Mouse (Mus musculus): ENCODE results near the gene Ptprg. TPM values are rescaled to one million over a fixed set of nuclear protein-coding genes. Genes with fewer than 3 reads are reported as not detected.

The Ptprg gene
- polyA plus RNA-seq, 1 experiment, result 16.6 TPM

GRCm38 (mm10) chr14:11594336-11594735, 41.0 kb downstream of the Ptprg start:
- no peak for TF ChIP-seq MYOG (IDR thresholded peaks at IDR 0.05; ENCODE audit: control insufficient read depth, extremely low read depth, insufficient read length)
- no peak for TF ChIP-seq CTCF (IDR thresholded peaks at IDR 0.05; ENCODE audit: control insufficient read depth, insufficient read depth, insufficient read length)
- TF ChIP-seq FOSL1 (IDR thresholded peaks at IDR 0.05; ENCODE audit: insufficient read depth, low read length, poor library complexity, severe bottlenecking), result no peak
- TF ChIP-seq MAX (IDR thresholded peaks at IDR 0.05), result no peak
- no peak for TF ChIP-seq MYOD1 (IDR thresholded peaks at IDR 0.05; ENCODE audit: control insufficient read depth, insufficient read length, low read depth)
- TF ChIP-seq USF1 (IDR thresholded peaks at IDR 0.05; ENCODE audit: low read depth), result no peak
- TF ChIP-seq CEBPB (IDR thresholded peaks at IDR 0.05; ENCODE audit: low read depth), result no peak
- H3ac ChIP-seq (ENCODE audit: control insufficient read depth, insufficient read length, low read depth), result no peak overlapping the region
- peaks cover 6% of the 10 kb centered on the region for H3K79me3 ChIP-seq (ENCODE audit: low read depth)
- H3K27me3 ChIP-seq (ENCODE audit: control insufficient read depth, insufficient read depth, insufficient read length), result no peaks in the 10 kb centered on the region
- no peak overlapping the region for H3K4me3 ChIP-seq (ENCODE audit: insufficient read depth, poor library complexity, severe bottlenecking)
- H3K36me3 ChIP-seq (ENCODE audit: control insufficient read depth, insufficient read depth), result no peaks in the 10 kb centered on the region
- peaks cover 26% of the 10 kb centered on the region for H3K79me2 ChIP-seq (ENCODE audit: control insufficient read depth, insufficient read depth)

GRCm38 (mm10) chr14:11604133-11604865, 51.0 kb downstream of the Ptprg start:
- H3K79me2 ChIP-seq (ENCODE audit: control insufficient read depth, insufficient read depth), result peaks cover 12% of the 10 kb centered on the region
- H3K27me3 ChIP-seq (ENCODE audit: control insufficient read depth, insufficient read depth, insufficient read length), result no peaks in the 10 kb centered on the region
- TF ChIP-seq MYOG (IDR thresholded peaks at IDR 0.05; ENCODE audit: control insufficient read depth, extremely low read depth, insufficient read length) (no peak), CEBPB (IDR thresholded peaks at IDR 0.05; ENCODE audit: low read depth) (no peak), FOSL1 (IDR thresholded peaks at IDR 0.05; ENCODE audit: insufficient read depth, low read length, poor library complexity, severe bottlenecking) (no peak), MYOD1 (IDR thresholded peaks at IDR 0.05; ENCODE audit: control insufficient read depth, insufficient read length, low read depth) (no peak), MAX (IDR thresholded peaks at IDR 0.05) (no peak), CTCF (IDR thresholded peaks at IDR 0.05; ENCODE audit: control insufficient read depth, insufficient read depth, insufficient read length) (no peak), USF1 (IDR thresholded peaks at IDR 0.05; ENCODE audit: low read depth) (no peak)
- no peaks in the 10 kb centered on the region for H3K79me3 ChIP-seq (ENCODE audit: low read depth)
- no peak overlapping the region for H3K4me3 ChIP-seq (ENCODE audit: insufficient read depth, poor library complexity, severe bottlenecking)
- no peak overlapping the region for H3ac ChIP-seq (ENCODE audit: control insufficient read depth, insufficient read length, low read depth)
- no peaks in the 10 kb centered on the region for H3K36me3 ChIP-seq (ENCODE audit: control insufficient read depth, insufficient read depth)

- no peak overlapping the region for H3K4me3 ChIP-seq (ENCODE audit: insufficient read depth, poor library complexity, severe bottlenecking)
- H3K27me3 ChIP-seq (ENCODE audit: control insufficient read depth, insufficient read depth, insufficient read length), result no peaks in the 10 kb centered on the region
- H3ac ChIP-seq (ENCODE audit: control insufficient read depth, insufficient read length, low read depth), result no peak overlapping the region
- peaks cover 4% of the 10 kb centered on the region for H3K79me3 ChIP-seq (ENCODE audit: low read depth)
- H3K36me3 ChIP-seq (ENCODE audit: control insufficient read depth, insufficient read depth), result no peaks in the 10 kb centered on the region
- TF ChIP-seq CEBPB (IDR thresholded peaks at IDR 0.05; ENCODE audit: low read depth) (no peak), CTCF (IDR thresholded peaks at IDR 0.05; ENCODE audit: control insufficient read depth, insufficient read depth, insufficient read length) (no peak), FOSL1 (IDR thresholded peaks at IDR 0.05; ENCODE audit: insufficient read depth, low read length, poor library complexity, severe bottlenecking) (no peak), USF1 (IDR thresholded peaks at IDR 0.05; ENCODE audit: low read depth) (no peak), MYOD1 (IDR thresholded peaks at IDR 0.05; ENCODE audit: control insufficient read depth, insufficient read length, low read depth) (no peak), MYOG (IDR thresholded peaks at IDR 0.05; ENCODE audit: control insufficient read depth, extremely low read depth, insufficient read length) (no peak), MAX (IDR thresholded peaks at IDR 0.05) (no peak)
- H3K79me2 ChIP-seq (ENCODE audit: control insufficient read depth, insufficient read depth), result peaks cover 26% of the 10 kb centered on the region
These were observed 55.0 kb downstream of the Ptprg start for GRCm38 (mm10) chr14:11608366-11608765.

- Histone ChIP-seq H3K27me3 (ENCODE audit: control insufficient read depth, insufficient read depth, insufficient read length) (no peaks in the 10 kb centered on the region), H3K79me2 (ENCODE audit: control insufficient read depth, insufficient read depth) (peaks cover 37% of the 10 kb centered on the region), H3K36me3 (ENCODE audit: control insufficient read depth, insufficient read depth) (no peaks in the 10 kb centered on the region), H3K4me3 (ENCODE audit: insufficient read depth, poor library complexity, severe bottlenecking) (no peak overlapping the region), H3ac (ENCODE audit: control insufficient read depth, insufficient read length, low read depth) (no peak overlapping the region), H3K79me3 (ENCODE audit: low read depth) (peaks cover 4% of the 10 kb centered on the region)
- TF ChIP-seq MAX (IDR thresholded peaks at IDR 0.05) (no peak), FOSL1 (IDR thresholded peaks at IDR 0.05; ENCODE audit: insufficient read depth, low read length, poor library complexity, severe bottlenecking) (no peak), USF1 (IDR thresholded peaks at IDR 0.05; ENCODE audit: low read depth) (no peak), CTCF (IDR thresholded peaks at IDR 0.05; ENCODE audit: control insufficient read depth, insufficient read depth, insufficient read length) (no peak), MYOG (IDR thresholded peaks at IDR 0.05; ENCODE audit: control insufficient read depth, extremely low read depth, insufficient read length) (no peak), MYOD1 (IDR thresholded peaks at IDR 0.05; ENCODE audit: control insufficient read depth, insufficient read length, low read depth) (no peak), CEBPB (IDR thresholded peaks at IDR 0.05; ENCODE audit: low read depth) (no peak)
These were observed 56.7 kb downstream of the Ptprg start for GRCm38 (mm10) chr14:11609857-11610582.

DNA sequence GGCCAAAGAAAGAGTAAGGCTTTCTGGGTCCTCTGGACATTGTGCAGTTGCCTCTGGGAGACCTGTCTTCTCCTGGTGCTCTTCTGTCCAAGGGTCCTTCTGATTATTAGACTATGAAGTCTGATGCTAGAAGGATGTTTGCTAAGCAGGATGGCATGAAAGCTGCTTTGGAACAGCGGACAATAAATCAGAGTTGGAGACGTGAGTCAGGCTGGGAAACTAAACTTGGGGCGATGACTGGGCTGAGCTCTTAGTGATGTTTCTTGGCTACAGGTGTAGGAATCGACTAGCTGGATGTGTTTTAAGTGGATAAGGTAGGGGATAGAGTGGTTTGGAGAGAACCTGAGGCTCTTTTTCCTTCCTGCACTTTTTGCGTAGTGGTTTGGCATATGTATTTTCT, 59.1 kb downstream of the Ptprg start:
- Histone ChIP-seq H3K36me3 (ENCODE audit: control insufficient read depth, insufficient read depth) (no peaks in the 10 kb centered on the region), H3K4me3 (ENCODE audit: insufficient read depth, poor library complexity, severe bottlenecking) (no peak overlapping the region), H3K79me2 (ENCODE audit: control insufficient read depth, insufficient read depth) (peaks cover 42% of the 10 kb centered on the region), H3K79me3 (ENCODE audit: low read depth) (peaks cover 4% of the 10 kb centered on the region), H3ac (ENCODE audit: control insufficient read depth, insufficient read length, low read depth) (no peak overlapping the region), H3K27me3 (ENCODE audit: control insufficient read depth, insufficient read depth, insufficient read length) (no peaks in the 10 kb centered on the region)
- TF ChIP-seq MYOD1 (IDR thresholded peaks at IDR 0.05; ENCODE audit: control insufficient read depth, insufficient read length, low read depth), result no peak
- TF ChIP-seq USF1 (IDR thresholded peaks at IDR 0.05; ENCODE audit: low read depth), result no peak
- TF ChIP-seq MYOG (IDR thresholded peaks at IDR 0.05; ENCODE audit: control insufficient read depth, extremely low read depth, insufficient read length), result no peak
- no peak for TF ChIP-seq FOSL1 (IDR thresholded peaks at IDR 0.05; ENCODE audit: insufficient read depth, low read length, poor library complexity, severe bottlenecking)

Data from C2C12 (cell line).